Mouse (Mus musculus) kidney, postnatal 14 days (tissue): ENCODE data around the gene Ssty2.
"Not testable (repeated sequence)": the region's sequence is repeated elsewhere in the genome, so short reads cannot be mapped to it uniquely, and the experiment has no call there.

Source experiments
- DNase-seq: peaks from one replicate; pipeline ENCODE4 v3.0.0; 2022; ENCODE audit warnings: mixed read lengths

Gene Ssty2

GRCm38 (mm10) chrY:67047972-67048371, at the start of gene Ssty2:
Gene Ssty2 (minus strand): TSS chrY:67048072.
- DNase-seq, result not testable (repeated sequence)
